Mouse (Mus musculus): ENCODE results near the gene Shh. TPM values are rescaled to one million over a fixed set of nuclear protein-coding genes. Genes with fewer than 3 reads are reported as not detected.

Gene Shh
- polyA plus RNA-seq, 1 experiment from 2014 or later = not detected

DNA sequence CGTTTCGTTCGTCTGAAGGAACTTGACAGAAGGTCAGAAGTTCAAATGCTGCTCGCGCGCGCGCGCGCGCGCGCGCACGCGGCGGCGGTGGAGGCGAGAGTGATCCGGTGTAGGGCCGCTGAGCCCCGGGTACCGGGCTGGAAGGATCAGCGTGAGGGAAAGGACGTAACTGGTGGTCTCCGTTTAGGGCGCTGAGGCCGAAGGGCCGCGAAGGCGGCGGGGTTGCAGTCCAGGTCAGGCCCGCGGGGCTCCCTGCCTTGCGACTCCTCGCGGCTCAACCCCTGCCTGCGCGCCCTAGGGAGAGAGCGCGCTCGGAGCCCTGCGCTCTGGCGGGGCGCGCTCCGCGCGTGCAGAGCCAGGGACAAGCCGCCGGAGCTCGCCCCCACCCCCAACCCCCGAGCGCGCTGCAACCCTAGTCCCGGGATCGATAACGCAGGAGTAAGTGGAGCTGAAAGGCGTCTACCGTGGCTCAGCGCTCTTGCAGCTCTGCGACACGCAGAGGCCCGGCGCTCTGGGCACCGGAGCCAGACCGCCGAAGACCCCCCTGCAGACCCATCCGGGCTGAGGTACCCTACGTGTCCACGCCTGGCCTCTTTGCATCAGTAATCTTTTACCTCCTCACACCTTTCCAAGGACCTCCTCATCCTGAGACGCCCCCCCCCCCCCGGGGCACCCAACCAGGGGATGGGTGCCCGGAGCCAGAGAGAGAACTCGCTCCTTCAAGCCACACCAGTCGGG is 2.5 kb downstream of the Shh start:
- Histone ChIP-seq H3K4me3 (ENCODE audit: inconsistent target) (no peak overlapping the region), H3K36me3 (ENCODE audit: inconsistent target) (no peaks in the 10 kb centered on the region), H3K27ac (no peak overlapping the region), H3K79me2 (ENCODE audit: inconsistent target) (no peaks in the 10 kb centered on the region)
- 6% methylated on average over 68 of the region's 76 CpGs for WGBS (ENCODE audit: missing documents)

DNA sequence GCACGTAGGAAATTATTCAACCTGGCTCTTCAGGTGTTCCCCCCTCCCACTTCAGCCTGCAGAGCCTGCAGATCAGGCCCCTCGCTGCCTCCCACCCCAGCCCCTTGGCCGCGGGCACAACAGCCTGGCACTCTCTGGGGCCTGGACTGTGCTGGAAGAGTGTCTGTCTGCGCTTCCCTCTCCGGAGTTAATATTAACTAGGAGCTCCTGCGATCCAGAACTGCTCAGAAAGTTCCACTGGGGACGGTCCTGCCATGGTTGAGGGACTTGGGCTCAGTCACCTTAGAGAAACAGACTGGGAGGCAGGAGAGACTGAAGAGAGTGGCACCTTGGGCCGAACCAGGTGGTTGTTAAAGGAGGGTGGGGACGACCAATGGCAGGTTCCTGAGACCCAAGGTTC is 3.4 kb downstream of the Shh start:
- WGBS (ENCODE audit: missing documents) = 7% methylated on average over 10 of the region's 10 CpGs
- Histone ChIP-seq H3K4me3 (ENCODE audit: inconsistent target) (no peak overlapping the region), H3K79me2 (ENCODE audit: inconsistent target) (no peaks in the 10 kb centered on the region), H3K27ac (no peak overlapping the region), H3K36me3 (ENCODE audit: inconsistent target) (no peaks in the 10 kb centered on the region)

DNA sequence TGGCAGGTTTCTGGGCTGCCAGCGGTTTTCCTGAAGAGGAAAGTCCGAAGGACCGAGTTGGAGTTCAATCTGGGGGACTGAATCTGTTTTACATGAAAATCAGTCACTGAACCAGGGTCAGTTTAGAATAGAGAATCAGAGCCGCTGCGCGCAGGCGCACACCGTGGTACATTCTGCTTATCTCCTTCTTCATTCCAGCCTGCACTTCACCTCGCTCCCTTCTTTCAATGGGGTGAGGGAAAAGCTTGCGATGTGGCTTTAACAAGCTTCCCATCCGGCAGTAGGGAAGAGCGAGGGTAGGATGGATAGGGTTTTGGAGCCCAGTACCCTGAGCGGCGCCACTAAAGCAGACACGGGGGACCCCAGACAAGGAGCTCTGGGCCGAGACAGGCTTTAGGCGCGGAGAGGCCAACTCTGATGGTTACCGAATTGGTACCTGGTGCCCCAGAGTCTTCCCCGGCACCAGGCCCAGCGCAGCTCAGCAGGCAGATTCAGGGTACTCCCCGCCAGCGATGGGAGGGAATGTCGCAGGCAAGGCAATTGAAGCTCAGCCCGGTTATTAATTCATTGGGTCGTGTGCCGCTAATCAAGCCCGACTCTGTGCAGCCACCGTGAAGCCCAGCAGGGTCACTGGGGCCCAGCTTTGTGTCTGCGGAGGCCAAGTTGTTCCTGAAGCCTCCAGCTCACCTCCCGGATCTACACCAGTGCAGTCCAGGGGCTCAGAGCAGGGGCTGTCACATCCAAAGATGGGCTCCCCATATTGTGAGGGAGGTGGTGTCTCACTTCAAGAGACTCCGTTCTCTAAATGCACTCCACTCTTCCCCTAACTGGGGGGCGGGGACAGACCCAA is 4.1 kb downstream of the Shh start:
- no peak overlapping the region for H3K4me3 ChIP-seq (ENCODE audit: inconsistent target)
- 6% methylated on average over 33 of the region's 33 CpGs for WGBS (ENCODE audit: missing documents)
- H3K36me3 ChIP-seq (ENCODE audit: inconsistent target) = no peaks in the 10 kb centered on the region
- no peaks in the 10 kb centered on the region for H3K79me2 ChIP-seq (ENCODE audit: inconsistent target)
- H3K27ac ChIP-seq = no peak overlapping the region

DNA sequence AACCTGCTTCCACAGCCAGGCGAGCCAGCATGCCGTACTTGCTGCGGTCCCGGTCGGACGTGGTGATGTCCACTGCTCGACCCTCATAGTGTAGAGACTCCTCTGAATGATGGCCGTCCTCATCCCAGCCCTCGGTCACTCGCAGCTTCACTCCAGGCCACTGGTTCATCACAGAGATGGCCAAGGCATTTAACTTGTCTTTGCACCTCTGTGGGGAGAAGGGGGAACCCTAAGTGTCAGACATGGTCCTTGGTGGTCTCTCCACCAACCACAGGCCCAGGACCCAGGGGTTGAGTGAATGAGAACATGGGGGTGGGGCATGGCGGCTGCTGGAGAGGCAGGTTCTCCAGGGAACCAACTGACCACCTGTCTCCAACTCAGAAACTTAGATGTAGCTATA is 5.7 kb downstream of the Shh start:
- Histone ChIP-seq H3K4me3 (ENCODE audit: inconsistent target) (no peak overlapping the region), H3K27ac (no peak overlapping the region), H3K36me3 (ENCODE audit: inconsistent target) (no peaks in the 10 kb centered on the region), H3K79me2 (ENCODE audit: inconsistent target) (no peaks in the 10 kb centered on the region)
- 28% methylated on average over 11 of the region's 11 CpGs for WGBS (ENCODE audit: missing documents)

DNA sequence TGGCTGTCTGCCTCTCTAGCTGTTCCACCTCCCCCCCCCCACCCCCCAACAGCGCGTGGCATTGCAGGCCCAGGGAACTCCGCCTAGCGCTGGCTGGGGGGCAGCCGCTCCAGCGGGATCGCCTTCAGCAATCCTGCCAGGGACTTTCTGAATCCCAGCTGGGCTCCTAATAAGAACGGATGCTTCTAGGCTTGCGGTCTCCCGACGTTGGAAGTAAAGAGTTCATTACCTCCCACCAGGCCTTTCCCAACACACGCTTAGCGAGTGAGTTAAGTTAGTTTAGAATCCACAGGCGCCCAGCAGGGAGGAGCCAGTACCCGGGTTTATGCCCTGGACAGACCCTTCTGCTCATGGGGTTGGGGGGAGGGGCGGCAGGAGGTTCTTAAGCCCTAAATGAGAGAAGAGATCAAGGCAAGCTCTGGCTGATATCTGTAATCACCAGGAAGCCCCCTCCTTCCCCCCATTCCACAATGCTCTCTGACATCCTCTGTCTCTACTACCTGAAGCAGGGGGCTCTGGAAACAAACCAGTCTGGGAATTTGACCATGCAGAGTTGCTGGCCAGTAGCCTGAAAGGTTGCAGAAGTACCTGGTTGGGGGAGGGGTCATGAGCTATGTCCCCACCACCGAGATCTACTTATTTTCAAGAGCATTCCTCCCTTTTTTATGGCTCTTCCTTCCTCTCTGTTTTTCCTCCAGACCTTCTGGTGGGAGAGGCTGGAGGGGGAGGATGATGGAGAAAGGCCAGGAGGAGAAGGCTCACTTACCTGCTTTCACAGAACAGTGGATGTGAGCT is 6.3 kb downstream of the Shh start:
- Histone ChIP-seq H3K27ac (no peak overlapping the region), H3K36me3 (ENCODE audit: inconsistent target) (no peaks in the 10 kb centered on the region), H3K79me2 (ENCODE audit: inconsistent target) (no peaks in the 10 kb centered on the region), H3K4me3 (ENCODE audit: inconsistent target) (no peak overlapping the region)
- WGBS (ENCODE audit: missing documents) = 7% methylated on average over 14 of the region's 17 CpGs

DNA sequence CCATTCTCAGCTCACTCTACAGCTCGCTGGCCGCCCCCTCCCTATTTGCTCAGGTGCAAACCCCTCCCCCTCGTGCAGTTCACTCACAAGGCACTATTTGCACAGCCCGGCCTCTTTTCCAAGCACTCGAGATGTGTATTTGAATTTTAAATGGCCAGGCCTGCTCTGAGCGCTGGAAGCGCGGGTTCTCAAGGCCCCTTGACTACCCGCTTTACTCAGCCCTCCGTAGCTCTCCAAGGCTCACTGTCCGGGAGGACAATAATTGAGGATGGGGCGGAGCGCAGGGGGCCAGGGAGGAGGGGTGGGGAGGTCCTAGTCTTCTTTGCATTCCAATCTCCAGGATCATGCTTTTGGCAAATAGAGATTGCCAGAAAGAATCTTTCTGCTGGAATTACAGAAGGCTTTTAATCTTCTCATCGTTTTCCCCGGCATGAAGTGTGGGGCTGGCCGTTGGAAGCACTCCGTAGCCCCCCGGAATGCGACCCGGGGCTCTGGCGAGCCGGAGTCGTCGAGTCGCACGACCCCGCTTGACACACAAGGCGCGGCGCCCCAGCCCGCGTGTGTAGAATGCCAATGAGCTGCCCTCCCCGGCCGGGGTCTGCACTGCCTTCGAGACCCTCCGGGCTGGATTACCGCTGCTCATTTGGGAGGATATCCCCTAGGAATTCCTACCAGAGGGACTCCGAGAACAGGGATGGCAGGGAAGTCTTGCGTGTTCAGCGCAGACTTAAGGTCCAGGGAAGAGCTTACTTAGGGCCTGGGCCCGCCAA is 7.4 kb downstream of the Shh start:
- no peak overlapping the region for H3K4me3 ChIP-seq (ENCODE audit: inconsistent target)
- WGBS (ENCODE audit: missing documents) = 8% methylated on average over 38 of the region's 41 CpGs
- no peaks in the 10 kb centered on the region for H3K79me2 ChIP-seq (ENCODE audit: inconsistent target)
- H3K27ac ChIP-seq = no peak overlapping the region
- no peaks in the 10 kb centered on the region for H3K36me3 ChIP-seq (ENCODE audit: inconsistent target)

DNA sequence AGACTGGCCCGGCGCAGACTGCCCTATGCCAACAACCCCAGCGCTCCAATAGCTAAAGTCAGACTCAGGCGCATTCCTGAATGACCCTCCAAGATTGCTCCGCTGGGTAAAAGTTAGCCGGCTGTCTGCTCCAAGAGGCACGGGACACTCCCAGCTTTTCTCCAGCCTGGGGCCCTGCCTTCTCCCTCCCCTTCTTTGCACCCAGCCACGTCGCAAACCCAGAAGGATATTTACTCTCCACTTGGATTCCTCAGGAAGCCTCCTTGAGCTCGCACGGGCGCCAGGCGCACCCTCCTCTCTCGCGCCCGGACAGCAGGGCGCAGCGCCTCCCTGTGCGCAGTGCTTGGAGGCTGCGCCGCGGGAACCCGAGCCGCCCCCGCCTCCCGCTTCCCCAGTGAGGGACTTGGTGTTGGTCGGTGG is 8.2 kb downstream of the Shh start:
- H3K36me3 ChIP-seq (ENCODE audit: inconsistent target) = no peaks in the 10 kb centered on the region
- no peaks in the 10 kb centered on the region for H3K79me2 ChIP-seq (ENCODE audit: inconsistent target)
- 7% methylated on average over 27 of the region's 27 CpGs for WGBS (ENCODE audit: missing documents)
- H3K4me3 ChIP-seq (ENCODE audit: inconsistent target) = no peak overlapping the region
- no peak overlapping the region for H3K27ac ChIP-seq

DNA sequence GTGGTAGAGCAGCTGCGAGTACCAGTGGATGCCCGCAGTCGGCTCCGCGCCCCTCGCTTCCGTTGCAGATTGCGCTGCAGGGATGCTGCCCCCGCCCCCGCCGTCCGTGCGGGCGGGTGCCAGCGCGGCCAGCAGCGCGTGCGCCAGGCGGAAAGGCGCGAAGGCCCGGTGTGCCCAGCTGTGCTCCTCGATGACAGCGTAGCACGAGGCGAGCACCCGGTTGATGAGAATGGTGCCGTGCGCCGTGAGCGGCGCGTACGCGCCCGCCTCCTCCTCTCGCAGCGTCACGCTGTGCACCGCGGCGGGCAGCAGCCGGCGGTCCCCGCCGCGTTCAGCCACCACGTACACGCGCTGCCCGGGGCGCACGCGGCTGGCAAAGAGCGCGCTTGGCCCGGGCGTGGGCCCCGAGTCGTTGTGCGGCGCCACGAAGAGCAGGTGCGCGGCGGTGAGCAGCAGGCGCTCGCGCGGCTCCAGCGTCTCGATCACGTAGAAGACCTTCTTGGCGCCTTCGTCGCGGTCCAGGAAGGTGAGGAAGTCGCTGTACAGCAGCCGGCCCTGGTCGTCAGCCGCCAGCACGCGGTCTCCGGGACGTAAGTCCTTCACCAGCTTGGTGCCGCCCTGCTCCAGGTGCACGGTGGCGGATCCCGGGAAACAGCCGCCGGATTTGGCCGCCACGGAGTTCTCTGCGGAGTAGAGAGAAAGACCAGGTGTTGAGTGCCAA is 9.0 kb downstream of the Shh start:
- WGBS (ENCODE audit: missing documents) = 7% methylated on average over 84 of the region's 95 CpGs
- Histone ChIP-seq H3K4me3 (ENCODE audit: inconsistent target) (no peak overlapping the region), H3K79me2 (ENCODE audit: inconsistent target) (no peaks in the 10 kb centered on the region), H3K27ac (no peak overlapping the region), H3K36me3 (ENCODE audit: inconsistent target) (no peaks in the 10 kb centered on the region)

- H3K79me2 ChIP-seq (ENCODE audit: inconsistent target) = no peaks in the 10 kb centered on the region
- 82% methylated on average over 1 of the region's 1 CpGs for WGBS (ENCODE audit: missing documents)
These were observed 10.7 kb downstream of the Shh start for GRCm38 (mm10) chr5:28456366-28456765.

GRCm38 (mm10) chr5:28455721-28456120 is 11.3 kb downstream of the Shh start:
- no peaks in the 10 kb centered on the region for H3K79me2 ChIP-seq (ENCODE audit: inconsistent target)
- WGBS (ENCODE audit: missing documents) = 87% methylated on average over 5 of the region's 5 CpGs

More at GRCm38 (mm10) chr5:28456366-28456765, 10.7 kb downstream of the Shh start:
- H3K36me3 ChIP-seq (ENCODE audit: inconsistent target) = no peaks in the 10 kb centered on the region
- no peak overlapping the region for H3K4me3 ChIP-seq (ENCODE audit: inconsistent target)
- no peak overlapping the region for H3K27ac ChIP-seq

DNA sequence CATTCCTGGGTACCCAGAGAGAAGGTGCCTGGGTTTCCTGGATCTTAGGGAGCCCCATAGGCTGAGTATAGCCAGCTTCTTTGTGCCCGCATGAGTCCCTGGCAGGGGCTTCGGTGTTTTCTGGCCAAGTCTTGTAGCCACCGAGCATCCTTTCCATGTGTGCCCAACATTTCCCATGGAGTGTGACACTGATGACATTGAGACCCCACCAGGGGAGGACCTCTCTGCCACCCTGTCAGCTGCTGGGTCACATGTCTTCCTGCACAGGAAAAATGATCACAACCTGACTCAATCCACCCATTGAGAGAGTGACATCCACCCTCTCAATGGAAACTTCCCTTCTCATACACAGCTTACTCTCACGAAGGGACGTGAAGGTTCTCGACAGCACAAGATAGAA is 12.5 kb downstream of the Shh start:
- Histone ChIP-seq H3K36me3 (ENCODE audit: inconsistent target) (no peaks in the 10 kb centered on the region), H3K4me3 (ENCODE audit: inconsistent target) (no peak overlapping the region), H3K79me2 (ENCODE audit: inconsistent target) (no peaks in the 10 kb centered on the region), H3K27ac (no peak overlapping the region)
- 87% methylated on average over 6 of the region's 6 CpGs for WGBS (ENCODE audit: missing documents)

More at GRCm38 (mm10) chr5:28455721-28456120, 11.3 kb downstream of the Shh start:
- H3K27ac ChIP-seq = no peak overlapping the region
- no peak overlapping the region for H3K4me3 ChIP-seq (ENCODE audit: inconsistent target)
- H3K36me3 ChIP-seq (ENCODE audit: inconsistent target) = no peaks in the 10 kb centered on the region

- no peaks in the 10 kb centered on the region for H3K36me3 ChIP-seq (ENCODE audit: inconsistent target)
- H3K27ac ChIP-seq = no peak overlapping the region
- H3K4me3 ChIP-seq (ENCODE audit: inconsistent target) = no peak overlapping the region
- H3K79me2 ChIP-seq (ENCODE audit: inconsistent target) = no peaks in the 10 kb centered on the region
- 51% methylated on average over 3 of the region's 3 CpGs for WGBS (ENCODE audit: missing documents)
These were observed 13.5 kb downstream of the Shh start for GRCm38 (mm10) chr5:28453523-28453922.

GRCm38 (mm10) chr5:28453086-28453485 is 14.0 kb downstream of the Shh start:
- no peaks in the 10 kb centered on the region for H3K79me2 ChIP-seq (ENCODE audit: inconsistent target)
- H3K4me3 ChIP-seq (ENCODE audit: inconsistent target) = no peak overlapping the region
- WGBS (ENCODE audit: missing documents) = 78% methylated on average over 5 of the region's 5 CpGs
- no peak overlapping the region for H3K27ac ChIP-seq
- H3K36me3 ChIP-seq (ENCODE audit: inconsistent target) = no peaks in the 10 kb centered on the region
